14 mouse cellular contexts compared by ENCODE assay signal in genomic region chr8:107157836-107158235, GRCm38 (mm10). TPM values are rescaled to one million over a fixed set of nuclear protein-coding genes. Genes with fewer than 3 reads are reported as not detected.
DNase-seq lines count a peak whose midpoint lies in the region; ATAC-seq and TF ChIP-seq lines count a peak whose summit lies in the region.
"Had no signal": no experiment of that assay in that cellular context is flagged by ENCODE, and none has a peak within 500 bp of the region (broad histone marks: within the 10 kb centered on the region; RNA-seq: fewer than 3 reads in every experiment).

No protein-coding gene starts in this region.

- no peak overlapping the region for H3K27ac ChIP-seq in liver, adult 2 months (replicated peaks; ENCODE audit: insufficient read depth, low read depth, low read length)
- no peak overlapping the region for H3K27ac ChIP-seq in liver, postnatal 0 days (ENCODE audit: low read depth)
- no peak overlapping the region for H3K27ac ChIP-seq in limb, embryonic 10.5 days
- H3K27ac ChIP-seq: heart, embryonic 13.5 days; limb, embryonic 13.5 days had no signal

- TF ChIP-seq POLR2A in liver, adult 2 months (IDR thresholded peaks at IDR 0.05; ENCODE audit: extremely low read depth, insufficient read depth, low read length): no peak
- no peak for TF ChIP-seq POLR2A in brain, embryonic 14.5 days (IDR thresholded peaks at IDR 0.05; ENCODE audit: borderline replicate concordance, extremely low read depth, insufficient read depth, insufficient read length, poor library complexity, severe bottlenecking)

- no peak for TF ChIP-seq CTCF in liver, adult 2 months (IDR thresholded peaks at IDR 0.05; ENCODE audit: low read depth, low read length)
- no peak for TF ChIP-seq CTCF in brain, embryonic 14.5 days (IDR thresholded peaks at IDR 0.05; ENCODE audit: borderline replicate concordance, extremely low read depth, insufficient read depth, insufficient read length)
- no peak for TF ChIP-seq CTCF in liver, postnatal 0 days (IDR thresholded peaks at IDR 0.05; ENCODE audit: low read depth)

- no peaks in the 10 kb centered on the region for H3K27me3 ChIP-seq in liver, adult 2 months (ENCODE audit: control insufficient read depth, insufficient read depth, low read length)
- no peaks in the 10 kb centered on the region for H3K27me3 ChIP-seq in liver, postnatal 0 days (ENCODE audit: insufficient read depth, low read length)
- H3K27me3 ChIP-seq in limb, embryonic 10.5 days (ENCODE audit: low read depth, poor library complexity, severe bottlenecking): no peaks in the 10 kb centered on the region
- H3K27me3 ChIP-seq: heart, embryonic 13.5 days; limb, embryonic 13.5 days had no signal

- ATAC-seq in liver, postnatal 0 days: peak; percentile 36
- ATAC-seq: CD4-positive, CD25-positive, alpha-beta regulatory T cell, adult 4 months; hindbrain, embryonic 16.5 days had no signal

- 0 out of 2 replicates have a peak, but pooled peaks have one; percentile 19 for TF ChIP-seq EP300 in liver, postnatal 0 days (IDR thresholded peaks at IDR 0.05; ENCODE audit: low read depth)

- DNase-seq in cerebellum, adult 9-10 months: peak; percentile 18
- no peak for DNase-seq in cerebellum, adult 11 months
- DNase-seq in liver, adult 2 months (ENCODE audit: extremely low read depth, low read depth, low spot score): peak; percentile 97
- DNase-seq in liver: no peak
- peak; percentile 4 for DNase-seq in brain, embryonic 14.5 days (ENCODE audit: low read depth)
- no peak for DNase-seq in liver, postnatal 0 days
- DNase-seq in spleen, adult 12 weeks (ENCODE audit: low spot score): no peak
- no peak for DNase-seq in limb, embryonic 10.5 days (ENCODE audit: low spot score)
- DNase-seq: midbrain, embryonic 14.5 days; thymus, postnatal 36 days had no signal

- H3K79me2 ChIP-seq in liver, adult 2 months (ENCODE audit: control insufficient read depth, insufficient read depth, low read length): peaks cover 27% of the 10 kb centered on the region; the same call in 1 of the 2 replicates

- H3K4me1 ChIP-seq in liver, adult 2 months (ENCODE audit: control insufficient read depth, insufficient read depth, low read length): peaks cover 29% of the 10 kb centered on the region
- peaks cover 9% of the 10 kb centered on the region; the same call in 1 of the 2 replicates for H3K4me1 ChIP-seq in liver, postnatal 0 days (ENCODE audit: insufficient read depth)
- no peaks in the 10 kb centered on the region for H3K4me1 ChIP-seq in limb, embryonic 10.5 days
- H3K4me1 ChIP-seq: limb, embryonic 13.5 days had no signal

- H3K4me3 ChIP-seq in liver, adult 2 months (ENCODE audit: insufficient read depth, low read depth, low read length): no peak overlapping the region
- no peak overlapping the region for H3K4me3 ChIP-seq in liver, postnatal 0 days (ENCODE audit: low read depth, low read length)
- no peak overlapping the region for H3K4me3 ChIP-seq in limb, embryonic 10.5 days
- H3K4me3 ChIP-seq: heart, embryonic 13.5 days; limb, embryonic 13.5 days had no signal

- H3K9me3 ChIP-seq in liver, postnatal 0 days (ENCODE audit: low read length): no peaks in the 10 kb centered on the region
- no peaks in the 10 kb centered on the region for H3K9me3 ChIP-seq in limb, embryonic 10.5 days (replicated peaks)
- H3K9me3 ChIP-seq: heart, embryonic 13.5 days; limb, embryonic 13.5 days had no signal

- H3K9ac ChIP-seq in liver, adult 2 months (ENCODE audit: low read depth, low read length): no peak overlapping the region
- no peak overlapping the region for H3K9ac ChIP-seq in liver, postnatal 0 days (replicated peaks)
- H3K9ac ChIP-seq: heart, embryonic 13.5 days; limb, embryonic 13.5 days had no signal

- no peak overlapping the region for H3K4me2 ChIP-seq in liver, postnatal 0 days (ENCODE audit: low read depth, low read length)
- H3K4me2 ChIP-seq: heart, embryonic 13.5 days; limb, embryonic 13.5 days had no signal

- 10% methylated on average over 1 of the region's 1 CpGs for WGBS in liver, adult 2 months
- WGBS in liver, postnatal 0 days (ENCODE audit: insufficient replicate concordance): 40% methylated on average over 1 of the region's 1 CpGs
- 96% methylated on average over 1 of the region's 1 CpGs for WGBS in limb, embryonic 10.5 days

- peaks cover 33% of the 10 kb centered on the region for H3K36me3 ChIP-seq in liver, adult 2 months (ENCODE audit: control insufficient read depth, insufficient read depth, low read length)
- H3K36me3 ChIP-seq in liver, postnatal 0 days (replicated peaks; ENCODE audit: insufficient read depth, low read length): peaks cover 24% of the 10 kb centered on the region
- H3K36me3 ChIP-seq in limb, embryonic 10.5 days: peaks cover 92% of the 10 kb centered on the region

RNA-seq across cellular contexts. Expression of gene Cyb5b, which starts 7.4 kb away (rescaled TPM):
- total RNA-seq in liver, adult 2 months (2014; rRNA removed): 253 and 256 TPM in 2 replicates
- 223 and 265 TPM in 2 replicates for polyA plus RNA-seq in liver, adult 2 months (2012; rRNA removed)
- 83.6 and 99.0 TPM in 2 replicates for polyA plus RNA-seq in brain, embryonic 14.5 days (2012; rRNA removed)
- 19.7 and 23.6 TPM in 2 replicates for polyA plus RNA-seq in liver, postnatal 0 days (2015; fragmentation: Nextera tagmentation; extraction: Ambion mirVana)
- polyA plus RNA-seq in limb, embryonic 10.5 days (2016; fragmentation: Nextera tagmentation; extraction: Ambion mirVana): 126 and 128 TPM in 2 replicates

Comparison
In these comparisons a context has a peak if more than half of its experiments do, and no peak if none do; other contexts are left out.
1. DNase-seq: peak in cerebellum, adult 9-10 months (single experiment), liver, adult 2 months (single experiment) and brain, embryonic 14.5 days (single experiment); none in cerebellum, adult 11 months (single experiment), liver (single experiment), liver, postnatal 0 days (single experiment), spleen, adult 12 weeks (single experiment) and limb, embryonic 10.5 days (single experiment).